Mouse (Mus musculus) embryo, embryonic 10.5 days (tissue): ENCODE results near the gene Tomm6.

Experiments
- DNase-seq: peaks from one replicate; pipeline ENCODE4 v3.0.0-alpha.2; 2015; ENCODE audit warnings: low spot score

The Tomm6 gene

GRCm38 (mm10) chr17:47651953-47652352, 36.2 kb downstream of the Tomm6 start:
- DNase-seq: no peak

DNA sequence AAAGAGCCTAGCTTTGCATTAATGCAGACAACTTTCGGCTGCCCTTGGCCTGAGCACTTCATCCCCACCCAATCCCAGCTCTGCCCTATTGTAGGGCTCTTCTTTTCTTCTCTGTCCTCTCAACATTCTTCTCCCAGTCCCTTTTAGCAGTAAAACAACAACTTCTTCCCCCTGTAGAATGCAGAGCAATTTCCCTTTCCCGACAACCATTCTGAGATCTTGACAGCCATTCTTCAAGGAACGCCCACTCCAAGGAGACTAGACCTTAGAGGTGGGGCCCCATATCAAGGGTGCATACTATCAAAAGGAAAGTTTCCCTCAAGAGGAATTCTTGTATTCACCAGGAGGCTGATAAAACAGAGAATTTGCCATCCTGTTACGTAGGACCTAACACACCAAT, 39.2 kb downstream of the Tomm6 start:
- peak; percentile 32 for DNase-seq

DNA sequence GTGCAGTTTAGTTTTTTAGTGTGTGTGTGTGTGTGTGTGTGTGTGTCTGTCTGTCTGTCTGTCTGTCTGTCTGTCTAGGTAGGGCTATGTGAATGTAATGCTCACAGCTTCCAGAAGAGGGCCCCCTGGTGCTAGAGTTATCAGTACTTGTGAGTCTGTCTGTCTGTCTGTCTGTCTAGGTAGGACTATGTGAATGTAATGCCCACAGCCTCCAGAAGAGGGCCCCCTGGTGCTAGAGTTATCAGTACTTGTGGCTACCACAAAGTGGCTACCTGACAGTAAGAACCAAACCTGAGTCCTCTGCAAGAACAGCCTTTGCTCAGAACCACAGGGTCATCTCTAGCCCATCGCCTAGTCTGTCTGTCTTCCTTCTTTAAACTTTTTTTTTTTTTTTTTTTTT, 41.5 kb downstream of the Tomm6 start:
- peak; percentile 90 for DNase-seq

DNA sequence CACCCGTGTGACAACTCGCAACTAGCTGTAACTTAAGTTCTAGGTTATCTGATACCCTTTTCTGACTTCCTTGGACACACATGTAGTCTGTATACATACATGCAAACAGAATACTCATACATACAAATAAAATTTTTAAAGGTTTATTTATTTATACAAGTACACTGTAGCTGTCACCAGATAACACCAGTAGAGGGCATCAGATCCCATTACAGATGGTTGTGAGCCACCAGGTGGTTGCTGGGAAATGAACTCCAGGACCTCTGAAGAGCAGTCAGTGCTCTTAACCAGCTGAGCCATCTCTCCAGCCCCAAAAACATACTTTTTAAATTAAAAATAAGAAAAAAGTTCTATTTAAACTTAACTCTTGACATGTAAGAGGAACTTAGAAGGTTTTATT, 45.2 kb downstream of the Tomm6 start:
- DNase-seq: no peak
